Mouse (Mus musculus) adrenal gland, postnatal 4 days (tissue): ENCODE results near the gene Kantr. TPM values are rescaled to one million over a fixed set of nuclear protein-coding genes. Genes with fewer than 3 reads are reported as not detected.

Source experiments
- DNase-seq, 2 experiments: peaks; one replicate each; pipeline ENCODE4 v3.0.0; 2021 to 2022; ENCODE audit warnings: low spot score in 2 of 2, mixed read lengths in 2 of 2
- total RNA-seq, 2 experiments: library from RNA; stranded (reverse); gene quantifications; 2 replicates each; pipeline ENCODE4 v1.2.3; 2021

The Kantr gene
- total RNA-seq, 2 experiments from 2014 or later, result 11.7 to 12.7 TPM

GRCm38 (mm10) chrX:152284746-152285145 lies 42.5 kb downstream of the Kantr start:
- no peak for DNase-seq

- DNase-seq, result no peak
Measured at GRCm38 (mm10) chrX:152279384-152279783, 47.9 kb downstream of the Kantr start.

- no peak for DNase-seq
Measured at GRCm38 (mm10) chrX:152271189-152271588, 56.1 kb downstream of the Kantr start.

Other genes starting within 250 kb of the Kantr start
- gene Iqsec2, start 183.2 kb downstream of the Kantr start, total RNA-seq, result 10 to 100 TPM; 30.5 to 40.2 TPM
- 10 to 100 TPM; 56.5 to 87.3 TPM for gene Kdm5c, start 94.5 kb downstream of the Kantr start, total RNA-seq
- 10 to 100 TPM; 53.5 to 55.2 TPM for gene Tspyl2, start 14.9 kb upstream of the Kantr start, total RNA-seq
- 1 to 10 TPM; 6.2 to 7.1 TPM for gene Gpr173, start 41.2 kb upstream of the Kantr start, total RNA-seq
- gene Cldn34a, start 235.8 kb upstream of the Kantr start, total RNA-seq, result not detected